Mouse (Mus musculus) heart, adult 2 months (tissue): ENCODE measurements around the gene Gpd1.

Experiments
- CTCF ChIP-seq: fragments of 200-600 bp; IDR thresholded peaks from 2 replicates; pipeline ENCODE4 v1.8.1; 2022; ENCODE audit warnings: antibody characterized with exemption, mild to moderate bottlenecking, moderate library complexity
- EP300 ChIP-seq: fragments of 200-500 bp; IDR thresholded peaks from 2 replicates; pipeline ENCODE4 v1.6.1; 2011; ENCODE audit warnings: low read depth, low read length, control low read depth; ENCODE audit not compliant: insufficient read depth
- POLR2A ChIP-seq: fragments of 200-500 bp; IDR thresholded peaks from 2 replicates; pipeline ENCODE4 v1.6.1; 2011; ENCODE audit warnings: mild to moderate bottlenecking, low read depth, low read length, control low read depth; ENCODE audit not compliant: insufficient read depth

DNA sequence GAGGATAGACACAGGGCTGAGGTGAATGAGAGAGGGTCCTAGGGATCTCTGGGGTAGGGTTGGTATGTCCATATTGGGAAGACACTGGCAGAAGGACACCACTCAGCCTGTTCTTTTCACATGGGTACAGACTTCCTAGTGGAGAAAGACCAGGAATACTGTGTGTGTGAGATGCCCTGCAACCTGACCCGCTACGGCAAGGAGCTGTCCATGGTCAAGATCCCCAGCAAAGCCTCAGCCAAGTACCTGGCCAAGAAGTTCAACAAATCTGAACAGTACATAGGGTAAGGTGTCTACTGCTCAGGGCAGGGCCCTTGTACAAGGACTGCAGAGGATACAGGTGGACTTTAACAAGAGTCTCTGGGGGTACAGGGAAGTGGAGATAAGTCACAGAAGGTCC, 20.0 kb upstream of the Gpd1 start:
- TF ChIP-seq CTCF = no peak
- TF ChIP-seq EP300 = no peak
- TF ChIP-seq POLR2A = no peak
